Mouse (Mus musculus) embryo, embryonic 10.5 days (tissue): ENCODE measurements at regions not wholly inside any gene's neighbourhood (a gene's known extent, or its start where the extent isn't known, plus 50 kb on each side); places are given as distances from the start of the nearest gene placed in this dataset.

Experiments
- DNase-seq: peaks from one replicate; pipeline ENCODE4 v3.0.0-alpha.2; 2015; ENCODE audit warnings: low spot score

DNA sequence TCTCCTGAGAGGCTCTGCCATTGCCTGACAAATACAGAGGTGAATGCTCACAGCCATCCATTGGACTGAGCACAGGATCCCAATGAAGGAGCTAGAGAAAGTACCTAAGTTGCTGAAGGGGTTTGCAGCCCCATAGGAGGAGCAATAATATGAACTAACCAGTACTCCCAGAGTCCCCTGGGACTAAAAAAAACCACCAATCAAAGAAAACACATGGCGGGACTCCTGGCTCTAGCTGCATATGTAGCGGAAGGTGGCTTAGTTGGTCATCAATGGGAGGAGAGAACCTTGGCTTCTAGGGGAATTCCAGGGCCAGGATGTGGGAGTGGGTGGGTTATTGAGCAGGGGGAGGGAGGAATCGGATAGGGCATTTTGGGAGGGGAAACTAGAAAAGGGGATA lies 207.8 kb downstream of the Otol1 start:
- no peak for DNase-seq

DNA sequence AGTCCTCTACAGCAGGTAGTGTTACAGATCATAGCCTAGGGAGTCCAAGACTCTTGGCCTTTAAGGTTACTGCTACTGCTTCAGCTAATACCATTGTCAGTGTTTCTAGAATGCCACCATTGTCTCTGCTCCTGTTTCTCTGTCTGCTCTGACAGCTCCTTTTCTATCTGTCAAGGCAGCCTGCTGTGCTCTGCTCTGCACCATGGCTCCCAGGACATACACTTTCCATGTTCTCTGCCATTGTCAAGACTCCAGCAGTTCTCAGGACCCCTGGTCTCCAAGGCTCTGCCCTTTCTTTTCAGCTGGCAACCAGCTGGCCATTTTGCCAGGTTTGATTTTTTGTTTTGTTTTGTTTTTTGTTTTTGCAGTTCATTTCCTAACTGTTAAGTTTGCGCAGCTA lies 208.7 kb downstream of the Otol1 start:
- DNase-seq = peak; percentile 23

GRCm38 (mm10) chr3:70218757-70219360 lies 211.4 kb downstream of the Otol1 start:
- no peak for DNase-seq

DNA sequence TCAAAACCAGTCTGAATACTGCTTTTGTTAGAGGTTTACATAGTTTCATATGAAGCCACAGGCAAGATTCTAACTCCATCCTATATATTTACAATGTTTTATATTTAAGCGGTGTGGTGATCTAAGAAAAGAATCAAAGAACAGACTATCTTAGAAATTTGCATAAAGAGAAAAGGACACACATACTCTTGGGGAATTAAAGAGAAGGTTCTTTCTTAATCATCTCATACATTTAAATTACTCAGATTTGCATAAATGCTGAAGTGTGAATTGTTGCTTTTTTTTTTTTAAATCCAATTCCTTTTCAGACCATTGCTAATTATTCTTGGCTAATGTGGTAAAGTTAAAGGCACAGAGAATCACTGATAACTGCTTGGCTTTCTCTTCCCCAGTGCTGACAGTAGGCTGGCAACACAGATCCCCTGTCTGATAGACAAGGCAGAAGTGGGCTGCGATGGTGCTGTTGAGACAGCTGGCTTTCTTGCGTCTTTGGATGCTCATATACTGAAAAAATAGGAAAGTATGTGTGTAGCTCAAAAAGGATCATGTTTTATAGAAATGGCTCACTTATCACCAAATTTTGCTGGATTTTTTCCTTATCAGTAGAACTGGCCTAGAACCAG lies 216.1 kb downstream of the Otol1 start:
- no peak for DNase-seq

DNA sequence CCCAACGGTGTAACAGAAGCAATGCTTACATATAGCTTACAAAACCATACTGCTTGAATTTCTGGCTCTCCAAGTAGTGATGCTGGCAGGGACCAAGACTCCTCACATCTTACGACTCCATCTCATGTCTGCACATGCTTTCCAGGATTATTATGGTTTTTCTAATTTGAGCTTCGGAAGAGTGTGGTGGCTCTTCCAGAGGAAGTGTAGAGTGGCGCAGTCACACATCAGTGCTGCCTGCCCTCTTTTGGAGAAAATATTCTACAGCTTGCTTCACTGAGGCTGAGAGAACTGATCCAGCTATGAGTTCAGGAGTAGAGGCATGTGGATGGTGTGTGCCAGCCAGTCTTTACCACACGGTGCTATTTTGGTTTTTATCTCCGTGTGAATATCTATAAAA lies 217.4 kb downstream of the Otol1 start:
- no peak for DNase-seq

- no peak for DNase-seq
Observed at GRCm38 (mm10) chr3:70227165-70227564, 219.8 kb downstream of the Otol1 start.

DNA sequence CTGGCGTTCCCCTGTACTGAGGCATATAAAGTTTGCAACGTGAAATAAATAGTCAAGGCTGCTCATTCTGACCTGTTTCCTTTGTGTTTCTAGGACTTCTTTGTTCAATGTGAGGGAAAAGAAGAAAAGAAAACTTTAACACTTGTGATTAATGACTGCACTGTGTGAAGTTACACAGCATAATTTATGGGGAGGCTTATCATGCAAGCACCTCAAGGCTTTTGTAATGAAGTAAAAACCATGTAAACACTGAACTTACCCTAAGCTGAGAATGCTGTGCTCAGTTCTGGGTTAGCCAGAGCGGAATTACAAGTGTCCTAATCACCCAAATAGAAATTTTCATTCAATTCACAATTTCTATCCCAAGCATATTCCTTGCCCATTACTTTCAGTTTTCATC lies 241.2 kb downstream of the Otol1 start:
- DNase-seq = peak; percentile 23

- DNase-seq = no peak
Observed at GRCm38 (mm10) chr3:70249922-70250321, 242.5 kb downstream of the Otol1 start.

DNA sequence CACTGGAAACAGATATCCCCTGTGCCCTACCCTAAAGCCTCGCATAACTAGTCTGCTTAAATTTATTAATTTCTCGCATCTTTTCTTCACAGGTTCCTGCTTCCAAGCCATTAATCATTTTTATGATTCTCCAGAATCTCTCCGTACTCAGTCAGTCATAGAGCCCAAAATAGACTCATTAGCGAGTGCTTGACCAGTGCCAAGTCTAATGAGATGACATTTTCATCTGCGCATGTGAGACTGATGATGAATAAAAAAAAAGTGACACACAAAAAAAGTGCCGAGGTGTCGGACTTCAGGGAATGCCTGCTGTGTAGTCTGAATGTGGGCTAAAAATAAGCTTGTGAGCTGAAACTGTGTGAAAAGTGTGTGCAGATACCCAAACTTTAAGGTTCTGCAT lies 243.3 kb downstream of the Otol1 start:
- no peak for DNase-seq

- no peak for DNase-seq
Observed at GRCm38 (mm10) chr3:70263318-70263717, 255.9 kb downstream of the Otol1 start.

- DNase-seq = peak; percentile 18
Observed at GRCm38 (mm10) chr3:70288590-70289388, 281.4 kb downstream of the Otol1 start.

DNA sequence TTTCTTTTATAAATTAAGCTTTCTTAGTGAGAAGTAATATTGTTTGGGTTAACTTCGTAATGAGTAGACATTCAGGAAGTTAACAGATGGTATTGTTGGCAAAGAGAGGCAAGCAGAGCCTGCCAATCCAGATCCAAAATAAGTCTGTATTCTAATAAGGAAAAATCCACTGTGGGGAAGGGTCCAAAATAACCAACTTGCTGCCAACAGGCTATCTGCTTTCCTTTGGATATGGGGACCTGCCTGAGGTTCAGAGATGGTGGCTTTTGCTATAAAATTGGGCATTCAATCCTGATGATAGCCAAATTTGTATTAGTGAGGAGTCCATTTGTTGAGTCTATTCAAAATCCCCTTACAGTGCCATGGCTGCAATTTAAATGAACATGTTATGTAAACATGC lies 300.1 kb downstream of the Otol1 start:
- DNase-seq = no peak

DNA sequence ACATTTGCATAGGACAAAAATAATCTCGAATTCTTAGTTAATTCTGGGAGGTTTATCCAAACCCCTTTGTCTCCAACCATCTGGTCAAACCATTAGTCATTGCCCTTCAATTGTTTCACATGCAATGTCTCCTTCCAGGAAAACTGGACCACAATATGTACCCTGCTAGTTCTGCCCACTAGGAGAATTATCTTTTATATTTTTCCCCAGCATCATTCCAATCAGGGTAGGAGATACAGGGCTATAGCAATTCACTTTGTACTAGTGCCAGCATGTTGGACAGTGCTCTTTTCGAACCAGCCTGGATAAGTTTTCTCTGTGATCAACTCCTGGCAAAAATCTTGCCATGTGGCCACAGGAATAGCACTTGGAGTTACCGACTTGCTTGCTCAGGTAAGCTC lies 300.6 kb downstream of the Otol1 start:
- DNase-seq = no peak

DNA sequence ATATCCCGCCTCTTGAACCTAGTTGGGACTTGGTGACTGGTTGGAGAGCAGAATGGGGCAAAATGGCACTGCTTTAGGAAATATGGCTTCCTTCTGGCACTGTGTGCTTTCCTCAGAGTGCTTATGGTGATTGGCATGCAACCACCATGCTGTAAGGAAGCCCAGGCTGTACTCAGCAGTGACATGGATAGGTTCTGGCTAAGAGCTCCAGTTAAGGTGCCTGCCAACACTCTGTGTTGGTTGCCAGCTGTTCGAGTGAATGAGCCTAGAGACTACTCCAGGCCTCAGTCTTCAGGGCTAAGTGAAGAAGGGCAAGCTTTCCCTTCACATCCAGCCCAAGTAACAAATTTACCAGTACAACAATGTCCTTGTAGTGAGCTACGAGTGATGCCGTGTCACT lies 301.9 kb downstream of the Otol1 start:
- DNase-seq = no peak

DNA sequence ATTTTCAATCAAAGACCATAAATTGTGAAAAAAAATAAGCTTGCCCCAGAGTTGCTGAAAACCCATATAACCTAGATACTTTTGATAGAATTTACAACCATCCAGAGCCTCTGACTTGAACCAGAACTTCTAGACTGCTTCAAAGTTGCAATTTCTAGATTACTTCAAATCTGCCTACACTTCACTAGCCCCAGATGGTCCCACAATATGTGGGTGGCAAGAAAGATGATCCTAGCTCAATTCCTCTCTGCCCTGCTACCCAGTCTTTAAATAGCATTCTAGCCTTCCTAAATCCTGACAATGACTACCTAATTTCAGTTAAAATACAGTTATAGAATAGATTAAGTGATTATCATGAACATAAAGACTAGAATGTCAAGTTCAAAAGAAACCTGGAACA lies 303.6 kb downstream of the Otol1 start:
- DNase-seq = no peak

- no peak for DNase-seq
Observed at GRCm38 (mm10) chr3:70312034-70312433, 304.6 kb downstream of the Otol1 start.

DNA sequence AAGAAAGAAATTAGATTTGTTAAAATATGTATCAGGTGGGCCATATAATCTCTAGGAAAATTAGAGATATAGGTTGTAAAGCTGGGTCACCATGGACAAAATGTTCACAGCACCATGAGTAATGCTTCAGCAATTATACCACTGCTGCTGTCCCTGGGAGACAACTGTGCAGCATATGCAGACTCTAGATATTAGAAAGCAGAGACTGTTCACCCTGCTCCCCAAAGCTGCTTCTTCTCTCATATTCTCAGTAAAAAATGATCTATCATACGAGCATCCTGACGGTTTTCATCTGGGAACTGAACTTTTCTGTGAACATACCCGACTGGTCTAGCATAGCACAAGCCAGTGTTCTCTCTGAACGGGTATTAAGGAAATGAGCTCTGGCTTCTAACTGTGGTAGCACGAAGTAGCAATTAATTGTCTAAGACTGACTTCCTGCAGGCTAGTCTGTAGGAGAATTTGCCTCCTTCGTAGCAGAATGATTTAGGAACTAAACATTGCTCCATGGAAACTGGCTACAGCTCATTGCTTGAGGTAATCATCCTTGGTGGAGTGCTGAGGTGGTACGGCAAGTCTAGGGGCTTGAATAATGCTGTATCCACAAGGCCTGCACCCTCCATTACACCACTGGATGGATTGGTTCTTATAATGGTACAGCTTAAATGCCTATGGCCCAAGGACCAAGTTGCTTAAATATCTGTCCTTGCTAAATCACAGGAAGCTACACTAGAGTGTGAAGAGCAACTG lies 305.9 kb downstream of the Otol1 start:
- DNase-seq = no peak

- DNase-seq = no peak
Observed at GRCm38 (mm10) chr3:70314239-70314638, 306.8 kb downstream of the Otol1 start.

DNA sequence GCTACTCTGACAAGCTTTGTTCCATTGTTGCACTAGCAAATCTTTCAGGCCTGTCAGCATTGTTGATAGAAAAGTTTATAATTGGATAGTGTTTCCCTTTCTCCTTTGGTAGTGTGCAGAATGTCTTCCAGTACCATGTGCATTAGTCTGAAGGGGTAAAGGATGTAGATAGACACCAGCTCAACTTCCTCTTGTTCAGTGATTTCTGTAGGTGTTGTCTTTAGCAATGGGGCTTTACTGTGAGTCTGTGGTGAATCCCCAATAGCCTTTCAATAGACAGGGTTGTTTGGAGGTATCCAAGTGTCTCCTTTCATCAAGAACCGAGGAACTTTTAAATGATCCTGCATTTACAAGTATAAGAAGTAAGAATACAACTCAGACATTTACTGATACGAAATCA lies 311.0 kb downstream of the Otol1 start:
- no peak for DNase-seq

DNA sequence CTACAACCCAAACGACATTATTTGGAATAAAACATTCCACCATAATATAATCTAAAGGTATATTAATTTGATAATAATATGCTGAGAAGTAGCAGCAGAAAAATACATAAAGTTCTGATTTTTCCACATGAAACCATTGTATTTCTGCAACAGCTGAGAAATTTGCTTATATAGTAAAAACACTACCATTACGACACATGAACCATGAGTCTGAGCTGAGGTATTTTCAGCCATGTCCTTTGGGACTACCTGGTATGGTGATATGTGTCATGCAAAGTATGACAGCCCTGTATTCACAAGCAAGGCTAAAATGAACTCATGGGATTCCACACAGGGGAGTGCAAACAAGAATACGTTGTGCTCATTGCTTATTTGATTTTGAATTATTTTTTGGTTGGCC lies 311.7 kb downstream of the Otol1 start:
- no peak for DNase-seq

- DNase-seq = no peak
Observed at GRCm38 (mm10) chr3:70321161-70321657, 313.8 kb downstream of the Otol1 start.

DNA sequence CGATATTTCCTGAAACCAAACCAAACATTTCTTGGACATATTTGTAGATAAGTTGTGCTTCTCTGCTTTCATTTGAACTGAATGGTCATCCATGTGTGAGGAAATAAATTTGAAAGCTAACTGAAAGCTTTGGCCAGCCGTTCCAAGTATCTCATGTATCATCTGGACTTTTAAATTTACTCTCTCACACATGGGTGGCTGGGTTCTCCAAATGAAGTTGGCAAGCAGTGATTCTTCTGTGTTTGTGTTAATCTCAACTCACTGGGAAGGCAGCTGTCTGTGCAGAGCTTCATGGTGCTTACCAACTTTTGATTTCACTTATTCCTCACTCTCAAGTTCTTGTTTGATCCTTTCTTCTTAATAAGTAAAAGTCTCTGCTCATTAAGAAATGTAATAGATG lies 317.3 kb downstream of the Otol1 start:
- no peak for DNase-seq
